Mouse (Mus musculus) heart, embryonic 12.5 days (tissue): ENCODE results near the gene Myh9. TPM values are rescaled to one million over a fixed set of nuclear protein-coding genes. Genes with fewer than 3 reads are reported as not detected.
"Not testable (repeated sequence)": the region's sequence is repeated elsewhere in the genome, so short reads cannot be mapped to it uniquely, and the experiment has no call there.

Experiments used
- ATAC-seq: fragments of 200-750 bp; cut with Nextera tagmentation; 2 replicates; pipeline ENCODE4 v1.8.0; 2017; ENCODE audit warnings: moderate TSS enrichment, moderate library complexity; ENCODE audit not compliant: insufficient number of reproducible peaks, low FRiP score
- H3K27ac ChIP-seq: fragments of 300-500 bp; sonication (generic); 2 replicates; pipeline ENCODE4 v1.5.1; 2016; ENCODE audit warnings: mild to moderate bottlenecking, moderate library complexity; ENCODE audit not compliant: poor library complexity, severe bottlenecking
- H3K27me3 ChIP-seq: fragments of 300-500 bp; sonication (generic); replicated peaks from 2 replicates; pipeline ENCODE4 v1.6.1; 2016; ENCODE audit warnings: mild to moderate bottlenecking, moderate library complexity
- H3K36me3 ChIP-seq: fragments of 300-500 bp; sonication (generic); 2 replicates; pipeline ENCODE4 v1.6.1; 2016; ENCODE audit warnings: mild to moderate bottlenecking, moderate library complexity
- H3K4me1 ChIP-seq: fragments of 300-500 bp; sonication (generic); replicated peaks from 2 replicates; pipeline ENCODE4 v1.6.1; 2016; ENCODE audit warnings: mild to moderate bottlenecking
- H3K4me2 ChIP-seq: fragments of 300-500 bp; sonication (generic); 2 replicates; pipeline ENCODE4 v1.6.1; 2016; ENCODE audit warnings: mild to moderate bottlenecking, moderate library complexity
- H3K4me3 ChIP-seq: fragments of 300-500 bp; sonication (generic); 2 replicates; pipeline ENCODE4 v1.5.1; 2016; ENCODE audit warnings: mild to moderate bottlenecking
- H3K9ac ChIP-seq: fragments of 300-500 bp; sonication (generic); 2 replicates; pipeline ENCODE4 v1.6.1; 2016; ENCODE audit warnings: mild to moderate bottlenecking, moderate library complexity
- H3K9me3 ChIP-seq: fragments of 300-500 bp; sonication (generic); replicated peaks from 2 replicates; pipeline ENCODE4 v1.6.1; 2016; ENCODE audit warnings: mild to moderate bottlenecking, moderate library complexity
- WGBS: fragments of 180-500 bp; shearing (Covaris S2); methylation state at CpG from one replicate; pipeline ENCODE4 v1.1.7; 2016; 5-methylcytosine and 5-hydroxymethylcytosine counted together
- polyA plus RNA-seq: library from polyadenylated mRNA; unstranded; fragments of >200 nt; fragmentation: Nextera tagmentation; extraction: Ambion mirVana; gene quantifications from 2 replicates; pipeline ENCODE4 v1.2.1, GENCODE M21; 2016

The Myh9 gene
- polyA plus RNA-seq, 1 experiment from 2014 or later: 42.0 TPM

- no peak for ATAC-seq
- H3K4me3 ChIP-seq: no peak overlapping the region
Measured at GRCm38 (mm10) chr15:77849572-77850229, 7.7 kb upstream of the Myh9 start.

DNA sequence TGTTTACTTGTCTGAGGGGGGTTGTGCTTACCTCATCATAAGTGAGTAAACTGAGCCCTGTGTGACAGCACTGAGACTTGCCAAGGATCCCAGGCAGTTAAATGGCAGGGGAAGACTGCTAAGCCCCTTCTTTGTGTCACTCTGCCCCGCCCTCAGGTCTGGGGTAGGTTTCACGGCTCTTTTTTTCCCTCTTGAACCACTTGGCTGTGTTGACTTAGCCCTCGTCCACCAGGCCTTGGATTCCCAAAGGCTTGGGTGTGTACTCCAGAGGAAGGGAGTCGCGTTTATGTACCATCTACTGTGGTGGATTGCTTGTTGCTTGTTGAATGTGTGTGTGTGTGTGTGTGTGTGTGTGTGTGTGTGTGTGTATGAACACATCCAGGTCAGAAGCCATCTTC lies 7.1 kb upstream of the Myh9 start:
- no peak for ATAC-seq
- WGBS: 62% methylated on average over 5 of the region's 5 CpGs

More at GRCm38 (mm10) chr15:77849572-77850229, 7.7 kb upstream of the Myh9 start:
- H3K36me3 ChIP-seq: no peaks in the 10 kb centered on the region
- H3K27ac ChIP-seq: no peak overlapping the region
- H3K4me2 ChIP-seq: no peak overlapping the region
- no peaks in the 10 kb centered on the region for H3K9me3 ChIP-seq
- 82% methylated on average over 9 of the region's 9 CpGs for WGBS
- no peak overlapping the region for H3K9ac ChIP-seq
- no peaks in the 10 kb centered on the region for H3K27me3 ChIP-seq
- H3K4me1 ChIP-seq: no peaks in the 10 kb centered on the region

GRCm38 (mm10) chr15:77848415-77849038 lies 6.6 kb upstream of the Myh9 start:
- no peak overlapping the region for H3K9ac ChIP-seq
- no peaks in the 10 kb centered on the region for H3K27me3 ChIP-seq
- no peaks in the 10 kb centered on the region for H3K36me3 ChIP-seq
- no peak overlapping the region for H3K4me2 ChIP-seq
- no peaks in the 10 kb centered on the region for H3K9me3 ChIP-seq
- no peak overlapping the region for H3K27ac ChIP-seq
- no peaks in the 10 kb centered on the region for H3K4me1 ChIP-seq
- H3K4me3 ChIP-seq: no peak overlapping the region
- no peak for ATAC-seq
- WGBS: 85% methylated on average over 16 of the region's 16 CpGs

More for the DNA sequence above, 7.1 kb upstream of the Myh9 start:
- Histone ChIP-seq H3K9ac (no peak overlapping the region), H3K9me3 (no peaks in the 10 kb centered on the region), H3K4me1 (no peaks in the 10 kb centered on the region), H3K4me3 (no peak overlapping the region), H3K27me3 (no peaks in the 10 kb centered on the region), H3K4me2 (no peak overlapping the region), H3K27ac (no peak overlapping the region), H3K36me3 (no peaks in the 10 kb centered on the region)

GRCm38 (mm10) chr15:77847826-77848225 lies 5.9 kb upstream of the Myh9 start:
- no peak for ATAC-seq
- no peak overlapping the region for H3K9ac ChIP-seq
- 44% methylated on average over 3 of the region's 3 CpGs for WGBS
- no peaks in the 10 kb centered on the region for H3K9me3 ChIP-seq
- H3K4me2 ChIP-seq: no peak overlapping the region
- H3K27me3 ChIP-seq: no peaks in the 10 kb centered on the region
- H3K4me1 ChIP-seq: no peaks in the 10 kb centered on the region
- no peak overlapping the region for H3K4me3 ChIP-seq
- H3K27ac ChIP-seq: no peak overlapping the region
- H3K36me3 ChIP-seq: no peaks in the 10 kb centered on the region

GRCm38 (mm10) chr15:77847108-77847507 lies 5.1 kb upstream of the Myh9 start:
- Histone ChIP-seq H3K9me3 (no peaks in the 10 kb centered on the region), H3K4me1 (no peaks in the 10 kb centered on the region), H3K4me2 (no peak overlapping the region), H3K36me3 (no peaks in the 10 kb centered on the region), H3K4me3 (no peak overlapping the region), H3K27ac (no peak overlapping the region), H3K9ac (no peak overlapping the region), H3K27me3 (no peaks in the 10 kb centered on the region)
- no peak for ATAC-seq
- WGBS: 80% methylated on average over 3 of the region's 3 CpGs

- not testable (repeated sequence) for H3K4me3 ChIP-seq, H3K9me3 ChIP-seq, H3K4me2 ChIP-seq, H3K9ac ChIP-seq, H3K27me3 ChIP-seq, H3K27ac ChIP-seq, ATAC-seq, H3K36me3 ChIP-seq, H3K4me1 ChIP-seq
- WGBS: 76% methylated on average over 11 of the region's 11 CpGs
Measured at GRCm38 (mm10) chr15:77845931-77846595, 4.1 kb upstream of the Myh9 start.

GRCm38 (mm10) chr15:77844955-77845635 lies 3.1 kb upstream of the Myh9 start:
- Histone ChIP-seq H3K4me2 (no peak overlapping the region), H3K4me3 (no peak overlapping the region), H3K4me1 (peaks cover 7% of the 10 kb centered on the region), H3K9ac (no peak overlapping the region), H3K9me3 (no peaks in the 10 kb centered on the region), H3K27ac (no peak overlapping the region), H3K36me3 (no peaks in the 10 kb centered on the region), H3K27me3 (no peaks in the 10 kb centered on the region)
- 84% methylated on average over 16 of the region's 16 CpGs for WGBS
- ATAC-seq: no peak

DNA sequence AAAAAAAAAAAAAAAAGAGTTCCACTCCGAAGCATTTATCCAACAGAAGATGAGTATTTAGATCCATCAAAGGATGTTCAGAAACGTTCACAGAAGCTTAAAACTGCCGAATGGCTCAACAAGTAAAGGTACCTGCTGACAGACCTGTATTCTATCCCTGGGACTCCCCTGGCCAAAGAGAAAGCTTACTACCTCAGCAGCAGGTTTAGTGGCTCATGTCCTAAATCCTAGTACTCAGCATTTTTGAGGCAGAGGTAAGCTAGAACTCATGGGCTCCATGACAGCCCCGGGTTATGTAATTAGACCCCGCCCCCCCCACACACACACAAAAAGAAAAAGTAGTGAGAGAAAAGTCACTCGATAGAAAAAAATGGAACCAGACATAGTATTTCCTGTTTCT lies 2.1 kb upstream of the Myh9 start:
- Histone ChIP-seq H3K9me3 (no peaks in the 10 kb centered on the region), H3K4me3 (no peak overlapping the region), H3K27ac (no peak overlapping the region), H3K4me1 (peaks cover 18% of the 10 kb centered on the region), H3K36me3 (no peaks in the 10 kb centered on the region), H3K9ac (no peak overlapping the region), H3K4me2 (no peak overlapping the region), H3K27me3 (no peaks in the 10 kb centered on the region)
- ATAC-seq: no peak
- 76% methylated on average over 6 of the region's 6 CpGs for WGBS

- peaks cover 22% of the 10 kb centered on the region for H3K4me1 ChIP-seq
- H3K4me3 ChIP-seq, H3K4me2 ChIP-seq, H3K27me3 ChIP-seq, H3K36me3 ChIP-seq, H3K27ac ChIP-seq, H3K9ac ChIP-seq, ATAC-seq, H3K9me3 ChIP-seq: not testable (repeated sequence)
- WGBS: 60% methylated on average over 13 of the region's 13 CpGs
Measured at GRCm38 (mm10) chr15:77843494-77844041, 1.6 kb upstream of the Myh9 start.

DNA sequence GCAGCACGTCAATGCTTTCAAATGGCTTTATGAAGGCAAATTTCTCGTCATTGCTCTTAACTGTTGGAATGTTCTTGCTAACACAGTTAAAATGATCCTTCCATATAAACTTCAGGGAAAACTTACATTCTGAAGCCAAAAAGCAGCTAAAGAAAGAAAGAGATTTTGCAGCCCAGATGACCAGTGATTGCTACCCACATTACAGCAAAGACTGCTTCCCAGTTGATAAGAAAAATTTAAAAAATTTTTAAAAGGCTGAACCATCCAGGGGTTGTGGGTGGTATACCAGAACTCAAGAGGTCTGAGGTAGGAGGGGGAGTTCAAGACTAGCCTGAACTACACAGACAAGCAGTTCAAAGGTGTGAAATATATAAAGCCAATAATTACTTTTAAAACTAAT lies 1.1 kb upstream of the Myh9 start:
- ATAC-seq: no peak
- Histone ChIP-seq H3K4me1 (peaks cover 27% of the 10 kb centered on the region), H3K36me3 (no peaks in the 10 kb centered on the region), H3K9me3 (no peaks in the 10 kb centered on the region), H3K4me3 (no peak overlapping the region), H3K27ac (no peak overlapping the region), H3K27me3 (no peaks in the 10 kb centered on the region), H3K4me2 (peak overlapping the region; percentile 94; the same call in 1 of the 2 replicates), H3K9ac (no peak overlapping the region)
- WGBS: 36% methylated on average over 2 of the region's 2 CpGs
